Mouse (Mus musculus) brain, embryonic 18.5 days (tissue): ENCODE measurements around the gene Mpzl1.

Experiments
- DNase-seq: peaks from one replicate; pipeline ENCODE4 v3.0.0-alpha.2; 2012; ENCODE audit warnings: low read depth, low spot score

The Mpzl1 gene

GRCm38 (mm10) chr1:165616652-165617051, 17.7 kb downstream of the Mpzl1 start:
- no peak for DNase-seq

- DNase-seq, result no peak
Measured at GRCm38 (mm10) chr1:165614793-165615192, 19.5 kb downstream of the Mpzl1 start.

- no peak for DNase-seq
Measured at GRCm38 (mm10) chr1:165613926-165614325, 20.4 kb downstream of the Mpzl1 start.

- no peak for DNase-seq
Measured at GRCm38 (mm10) chr1:165612714-165613113, 21.6 kb downstream of the Mpzl1 start.

GRCm38 (mm10) chr1:165610321-165610999, 23.9 kb downstream of the Mpzl1 start:
- no peak for DNase-seq

- no peak for DNase-seq
Measured at GRCm38 (mm10) chr1:165609495-165610320, 24.6 kb downstream of the Mpzl1 start.

GRCm38 (mm10) chr1:165608904-165609303, 25.4 kb downstream of the Mpzl1 start:
- no peak for DNase-seq

- DNase-seq, result no peak
Measured at GRCm38 (mm10) chr1:165605774-165606173, 28.6 kb downstream of the Mpzl1 start.

- no peak for DNase-seq
Measured at GRCm38 (mm10) chr1:165605108-165605507, 29.2 kb downstream of the Mpzl1 start.

GRCm38 (mm10) chr1:165604203-165604602, 30.1 kb downstream of the Mpzl1 start:
- DNase-seq, result no peak

GRCm38 (mm10) chr1:165603218-165603617, 31.1 kb downstream of the Mpzl1 start:
- DNase-seq, result no peak

GRCm38 (mm10) chr1:165601775-165602280, 32.5 kb downstream of the Mpzl1 start:
- DNase-seq, result no peak

GRCm38 (mm10) chr1:165594699-165595421, 39.5 kb downstream of the Mpzl1 start:
- no peak for DNase-seq

- DNase-seq, result no peak
Measured at GRCm38 (mm10) chr1:165592295-165593082, 41.8 kb downstream of the Mpzl1 start.

- DNase-seq, result no peak
Measured at GRCm38 (mm10) chr1:165590760-165591159, 43.6 kb downstream of the Mpzl1 start.

GRCm38 (mm10) chr1:165589280-165590048, 44.9 kb downstream of the Mpzl1 start:
- DNase-seq, result no peak

GRCm38 (mm10) chr1:165587845-165588244, 46.5 kb downstream of the Mpzl1 start:
- no peak for DNase-seq

GRCm38 (mm10) chr1:165586366-165586765, 48.0 kb downstream of the Mpzl1 start:
- DNase-seq, result no peak

GRCm38 (mm10) chr1:165585389-165586104, 48.8 kb downstream of the Mpzl1 start:
- DNase-seq, result no peak
